Mouse (Mus musculus): ENCODE data around the gene Rap1gap2.

Rap1gap2 gene

DNA sequence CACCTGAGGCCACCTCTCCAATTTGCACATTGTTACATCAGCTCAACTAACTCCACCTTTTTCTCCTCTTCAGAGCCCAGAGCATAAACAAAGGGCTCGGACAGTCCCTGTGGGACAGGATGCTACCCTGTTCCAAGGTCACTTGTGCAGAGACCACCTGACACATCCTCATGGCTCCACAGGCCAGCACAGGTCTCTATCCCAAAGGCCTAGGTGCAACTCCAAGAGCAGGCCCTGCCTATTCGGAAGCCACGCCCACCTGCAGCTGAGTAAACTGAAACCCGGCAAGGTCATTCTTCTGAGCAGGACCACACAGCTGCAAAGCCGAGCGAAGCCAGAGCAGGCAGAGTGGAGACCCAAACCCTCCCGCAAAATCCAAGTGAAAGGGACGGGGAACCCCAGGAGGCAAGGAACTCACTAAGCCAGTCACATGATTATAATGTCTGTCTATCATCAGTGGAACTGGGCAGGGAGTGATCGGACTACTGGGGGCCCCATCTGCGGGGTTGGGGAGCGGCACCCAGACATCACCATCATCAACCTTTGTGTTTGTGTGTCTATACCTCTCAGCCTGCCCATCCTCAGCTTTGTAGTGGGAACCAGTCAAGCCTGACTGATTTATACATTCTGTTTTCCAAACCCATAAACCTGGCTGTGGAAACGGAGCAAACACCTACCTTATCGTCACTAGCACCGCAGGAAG is 74.4 kb downstream of the Rap1gap2 start:
- DNase-seq (ENCODE audit: low spot score), result no peak

GRCm38 (mm10) chr11:74534380-74534779 is 76.3 kb downstream of the Rap1gap2 start:
- no peak for DNase-seq (ENCODE audit: low spot score)

GRCm38 (mm10) chr11:74533050-74533449 is 77.7 kb downstream of the Rap1gap2 start:
- no peak for DNase-seq (ENCODE audit: low spot score)

- DNase-seq (ENCODE audit: low spot score), result no peak
Measured at GRCm38 (mm10) chr11:74532401-74532800, 78.3 kb downstream of the Rap1gap2 start.

- DNase-seq (ENCODE audit: low spot score), result no peak
Measured at GRCm38 (mm10) chr11:74531725-74532124, 79.0 kb downstream of the Rap1gap2 start.

- no peak for DNase-seq (ENCODE audit: low spot score)
Measured at GRCm38 (mm10) chr11:74529803-74530202, 80.9 kb downstream of the Rap1gap2 start.

GRCm38 (mm10) chr11:74527555-74527954 is 83.2 kb downstream of the Rap1gap2 start:
- DNase-seq (ENCODE audit: low spot score), result no peak

- DNase-seq (ENCODE audit: low spot score), result no peak
Measured at GRCm38 (mm10) chr11:74526180-74527158, 84.2 kb downstream of the Rap1gap2 start.

GRCm38 (mm10) chr11:74525605-74526004 is 85.1 kb downstream of the Rap1gap2 start:
- DNase-seq (ENCODE audit: low spot score), result no peak

GRCm38 (mm10) chr11:74525205-74525604 is 85.5 kb downstream of the Rap1gap2 start:
- DNase-seq (ENCODE audit: low spot score), result no peak

- no peak for DNase-seq (ENCODE audit: low spot score)
Measured at GRCm38 (mm10) chr11:74524050-74524965, 86.4 kb downstream of the Rap1gap2 start.

DNA sequence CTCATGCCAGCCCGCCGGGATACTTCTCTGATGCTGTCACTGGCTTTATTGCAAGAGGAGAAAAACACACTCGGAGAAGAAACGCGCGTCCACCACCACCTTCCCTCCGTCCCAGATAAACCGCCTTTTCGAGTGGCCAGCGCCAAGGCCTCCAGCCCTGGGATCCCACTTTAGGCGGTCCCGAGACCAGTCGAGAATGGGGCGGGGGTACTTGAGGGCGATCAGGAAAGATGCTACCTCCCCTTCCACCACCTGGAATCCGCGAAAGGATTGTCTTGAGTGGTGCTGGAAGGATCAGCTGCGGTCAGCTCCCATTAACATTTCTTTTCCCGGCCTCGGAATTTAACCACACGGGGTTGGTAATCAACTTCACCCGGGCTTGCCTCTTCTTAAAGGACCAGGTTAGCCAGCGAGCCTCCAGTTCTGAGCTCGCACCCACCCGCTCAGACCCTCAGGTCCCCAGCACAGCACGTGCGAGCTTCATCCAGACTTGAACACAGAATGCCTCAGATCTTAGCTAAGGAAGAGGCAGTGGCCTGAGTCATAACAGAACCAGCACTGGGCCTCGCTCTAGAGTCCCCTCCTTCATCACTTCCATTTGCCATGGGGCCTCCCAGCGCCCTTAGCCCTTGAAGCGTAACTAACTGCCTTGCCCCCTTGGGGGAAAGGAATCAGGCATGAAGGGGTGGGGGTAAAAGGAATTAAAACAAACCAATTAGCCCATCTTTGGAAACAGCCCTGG is 87.3 kb downstream of the Rap1gap2 start:
- DNase-seq (ENCODE audit: low spot score), result no peak

DNA sequence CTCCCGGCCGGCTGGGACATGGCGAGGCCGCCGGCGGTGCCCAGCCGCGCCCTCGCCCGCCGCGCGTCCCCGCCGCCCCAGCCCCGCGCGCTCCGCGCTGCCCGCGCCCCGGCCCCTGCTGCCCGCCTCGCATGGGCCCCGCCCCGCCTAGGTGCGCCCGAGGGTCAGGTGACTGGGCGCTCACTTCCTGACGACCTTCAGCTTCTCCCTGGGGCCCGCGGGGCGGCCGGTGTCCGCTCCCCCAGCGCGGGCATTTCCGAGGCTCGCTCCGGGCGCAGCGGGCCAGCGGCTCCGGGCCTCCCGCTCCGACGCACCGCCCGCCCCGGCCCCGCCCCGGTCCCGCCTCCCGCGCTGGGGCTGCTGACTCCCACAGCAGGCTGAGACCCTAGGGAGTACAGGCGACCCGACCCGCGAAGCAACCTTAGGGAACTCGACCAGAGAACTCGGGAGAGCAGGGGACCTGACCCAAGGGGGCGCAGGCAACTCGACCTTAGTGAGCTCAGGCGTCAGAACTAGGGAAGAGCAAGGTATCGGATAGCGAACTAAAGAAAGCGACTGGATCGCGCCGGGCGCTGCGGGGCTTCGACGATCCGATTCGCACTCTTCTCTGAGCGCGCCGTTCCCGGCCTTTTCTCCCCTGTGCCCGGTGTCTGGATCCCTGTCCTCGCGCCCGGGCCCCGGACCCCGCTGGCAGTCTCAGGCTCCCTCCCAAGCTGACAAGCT is 88.1 kb downstream of the Rap1gap2 start:
- DNase-seq (ENCODE audit: low spot score), result no peak

GRCm38 (mm10) chr11:74521981-74522486 is 88.7 kb downstream of the Rap1gap2 start:
- DNase-seq (ENCODE audit: low spot score), result no peak

DNA sequence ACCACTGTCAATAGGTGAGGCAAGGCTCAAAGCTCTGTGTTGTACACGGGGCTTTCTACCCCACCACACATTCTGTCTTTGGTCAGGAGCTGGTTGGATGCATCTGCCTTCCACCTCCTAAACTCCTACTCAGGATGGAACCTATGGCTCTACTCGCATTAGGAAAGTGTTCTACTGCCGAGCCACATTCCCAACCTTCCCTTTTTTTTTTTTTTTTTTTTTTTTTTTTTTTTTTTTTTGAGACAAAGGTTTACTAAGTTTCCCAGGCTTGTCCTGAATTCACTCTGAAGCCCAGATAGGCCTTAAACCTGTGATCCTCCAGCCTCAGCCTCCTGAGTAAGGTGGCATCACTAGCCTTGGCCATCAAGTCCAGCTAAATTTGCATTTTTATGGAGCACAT is 90.5 kb downstream of the Rap1gap2 start:
- DNase-seq (ENCODE audit: low spot score), result no peak

DNA sequence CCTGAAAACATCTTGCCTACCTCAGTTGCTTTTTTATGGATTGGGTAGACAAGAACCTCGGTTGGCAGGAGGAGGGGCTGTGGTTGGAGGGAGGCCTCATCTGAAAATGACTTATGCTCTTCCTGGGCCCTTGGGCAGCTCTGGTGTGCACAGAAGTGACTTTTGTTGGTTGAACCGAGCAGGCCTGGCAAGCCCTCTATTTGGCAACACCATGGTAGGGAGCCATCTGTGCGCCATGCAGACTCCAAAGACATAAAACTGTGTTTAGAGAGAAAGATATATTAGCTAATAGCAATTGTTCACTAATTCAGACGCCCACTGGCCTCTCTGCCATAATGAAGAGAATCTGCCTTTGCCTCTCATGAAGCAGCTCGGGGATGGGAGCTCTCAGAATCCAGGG is 94.6 kb downstream of the Rap1gap2 start:
- DNase-seq (ENCODE audit: low spot score), result peak; percentile 46

GRCm38 (mm10) chr11:74515046-74515445 is 95.7 kb downstream of the Rap1gap2 start:
- no peak for DNase-seq (ENCODE audit: low spot score)

DNA sequence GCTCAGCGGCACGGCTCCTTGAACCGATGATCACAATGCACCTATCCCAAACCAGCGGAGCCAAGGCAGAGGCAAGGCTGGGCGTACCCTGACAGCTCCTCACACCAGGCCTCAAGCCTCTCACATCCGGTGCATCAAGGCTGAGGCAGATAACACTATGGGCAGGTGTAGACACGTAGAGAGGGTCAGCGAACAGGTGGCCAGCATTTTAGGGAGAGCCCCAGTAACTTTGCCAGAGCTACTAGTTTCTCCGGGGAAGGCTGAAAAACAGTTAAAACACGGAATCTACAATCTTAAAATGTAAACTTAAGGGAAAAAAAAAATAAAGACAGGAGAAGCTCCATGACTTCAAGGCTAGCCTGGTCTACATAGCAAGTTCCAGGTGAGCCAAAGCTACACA is 98.1 kb downstream of the Rap1gap2 start:
- no peak for DNase-seq (ENCODE audit: low spot score)

DNA sequence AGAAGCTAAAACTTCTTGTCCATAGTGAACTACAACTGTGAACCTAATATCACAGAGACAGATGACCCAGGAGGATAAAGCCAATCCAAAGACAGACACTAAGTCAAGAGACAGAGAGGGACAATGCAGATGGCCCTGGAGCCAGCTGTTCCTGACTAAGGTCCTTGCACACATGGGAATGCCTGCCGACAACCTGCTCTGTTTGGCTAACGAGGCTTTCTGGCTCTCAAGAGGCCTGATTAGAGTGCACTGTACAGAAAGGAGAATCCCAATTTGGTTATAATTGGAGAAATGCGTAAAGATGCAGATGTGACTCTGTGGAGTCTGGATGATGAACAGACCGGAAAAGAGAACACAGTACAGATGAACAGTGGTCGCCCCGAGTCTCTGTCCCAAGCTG is 104.4 kb downstream of the Rap1gap2 start:
- no peak for DNase-seq (ENCODE audit: low spot score)

DNA sequence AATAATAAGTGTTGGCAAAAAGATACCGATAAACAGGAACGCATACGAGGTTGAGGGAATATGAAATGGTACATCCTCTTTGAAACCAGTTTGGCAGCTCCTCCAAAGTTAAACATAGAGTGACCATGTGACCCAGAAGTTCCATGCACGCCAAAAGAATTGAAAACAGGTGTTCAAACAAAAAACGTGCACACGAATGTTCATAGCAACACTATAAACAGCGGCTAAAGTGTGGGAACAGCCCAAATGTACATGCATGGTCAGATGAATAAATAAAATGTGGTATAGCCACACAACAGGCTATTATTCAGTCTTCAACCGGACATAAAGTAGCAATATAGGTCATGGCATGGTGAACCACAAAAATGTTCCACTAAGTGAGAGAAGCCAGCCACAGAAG is 108.2 kb downstream of the Rap1gap2 start:
- DNase-seq (ENCODE audit: low spot score), result no peak

Data from layer of hippocampus, adult 9-10 months (tissue).